Mouse (Mus musculus) kidney, embryonic 16.5 days (tissue): ENCODE results near the gene St6galnac6. TPM values are rescaled to one million over a fixed set of nuclear protein-coding genes. Genes with fewer than 3 reads are reported as not detected.

Source experiments
- ATAC-seq: fragments of 200-750 bp; cut with Nextera tagmentation; 2 replicates; pipeline ENCODE4 v1.8.0; 2017; ENCODE audit warnings: moderate TSS enrichment; ENCODE audit not compliant: low FRiP score, low TSS enrichment
- H3K27ac ChIP-seq: fragments of 300-500 bp; sonication (generic); 2 replicates; pipeline ENCODE4 v1.5.1; 2014; ENCODE audit warnings: low read length
- H3K27me3 ChIP-seq: fragments of 300-500 bp; sonication (generic); 2 replicates; pipeline ENCODE4 v1.6.1; 2014; ENCODE audit warnings: low read length, control low read depth, mixed read lengths; ENCODE audit not compliant: insufficient read depth
- H3K36me3 ChIP-seq: fragments of 300-500 bp; sonication (generic); 2 replicates; pipeline ENCODE4 v1.6.1; 2014; ENCODE audit warnings: low read length, control low read depth, mixed read lengths; ENCODE audit not compliant: insufficient read depth
- H3K4me1 ChIP-seq: fragments of 300-500 bp; sonication (generic); 2 replicates; pipeline ENCODE4 v1.6.1; 2014; ENCODE audit warnings: low read length, control low read depth, mixed read lengths; ENCODE audit not compliant: insufficient read depth
- H3K4me2 ChIP-seq: fragments of 300-500 bp; sonication (generic); replicated peaks from 2 replicates; pipeline ENCODE4 v1.6.1; 2014; ENCODE audit warnings: low read depth, low read length
- H3K4me3 ChIP-seq: fragments of 300-500 bp; sonication (generic); 2 replicates; pipeline ENCODE4 v1.5.1; 2014; ENCODE audit warnings: mild to moderate bottlenecking, low read length
- H3K9ac ChIP-seq: fragments of 300-500 bp; sonication (generic); replicated peaks from 2 replicates; pipeline ENCODE4 v1.6.1; 2014; ENCODE audit warnings: low read length
- H3K9me3 ChIP-seq: fragments of 300-500 bp; sonication (generic); 2 replicates; pipeline ENCODE4 v1.6.1; 2016; ENCODE audit warnings: low read length, control low read depth
- WGBS: fragments of 180-500 bp; shearing (Covaris S2); extraction: QIAGEN DNeasy Blood & Tissue Kit; methylation state at CpG from one replicate; pipeline ENCODE4 v1.1.7; 2014; 5-methylcytosine and 5-hydroxymethylcytosine counted together
- polyA plus RNA-seq: library from polyadenylated mRNA; unstranded; fragments of >200 nt; fragmentation: Nextera tagmentation; extraction: Ambion mirVana; gene quantifications from 2 replicates; pipeline ENCODE4 v1.2.1, GENCODE M21; 2015

Gene St6galnac6
- polyA plus RNA-seq, 1 experiment from 2014 or later, result 18.5 TPM

DNA sequence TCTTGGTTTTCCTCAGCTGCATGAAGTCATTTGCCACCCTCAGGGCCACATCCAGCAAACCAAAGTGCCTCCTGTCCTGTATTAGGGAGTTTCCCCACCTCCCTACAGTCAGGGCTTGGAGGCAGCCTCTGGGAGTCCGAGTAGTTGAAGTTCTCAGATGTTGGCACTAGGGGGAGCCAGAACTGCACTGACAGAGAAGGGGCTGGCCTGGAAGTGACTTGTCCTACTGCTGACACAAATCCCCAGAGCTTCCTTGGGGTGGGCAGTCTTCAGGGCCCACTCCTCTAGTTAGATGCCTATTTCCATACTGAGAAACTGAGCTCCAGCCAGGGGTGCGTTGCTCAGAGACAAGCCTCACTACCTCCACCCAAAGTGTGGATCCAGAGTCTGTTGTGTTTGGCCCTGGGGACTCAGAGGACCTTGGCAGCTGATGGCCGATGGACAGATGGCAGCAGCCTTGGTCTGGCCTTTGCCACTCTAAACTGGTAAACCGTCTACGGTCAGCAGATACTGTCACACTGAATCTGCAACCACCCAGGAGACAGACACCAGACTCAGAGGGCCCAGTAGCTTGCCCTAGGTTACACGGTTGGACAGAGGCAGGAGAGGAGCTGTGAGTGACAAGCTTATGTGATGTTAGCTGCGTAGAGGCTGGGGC, 32.4 kb downstream of the St6galnac6 start:
- Histone ChIP-seq H3K9ac (0 out of 2 replicates have a peak overlapping the region, but pooled peaks have one; percentile 25), H3K4me3 (no peak overlapping the region), H3K4me1 (peaks cover 40% of the 10 kb centered on the region), H3K36me3 (no peaks in the 10 kb centered on the region), H3K27me3 (no peaks in the 10 kb centered on the region), H3K27ac (no peak overlapping the region), H3K4me2 (no peak overlapping the region), H3K9me3 (no peaks in the 10 kb centered on the region)
- 52% methylated on average over 7 of the region's 7 CpGs for WGBS
- ATAC-seq, result peak; percentile 46; the same call in 1 of the 2 replicates

- Histone ChIP-seq H3K4me2 (no peak overlapping the region), H3K27me3 (no peaks in the 10 kb centered on the region), H3K4me3 (no peak overlapping the region), H3K4me1 (peaks cover 34% of the 10 kb centered on the region), H3K36me3 (no peaks in the 10 kb centered on the region), H3K9ac (no peak overlapping the region), H3K9me3 (no peaks in the 10 kb centered on the region), H3K27ac (peak overlapping the region; percentile 70)
- no peak for ATAC-seq
- WGBS, result 43% methylated on average over 5 of the region's 5 CpGs
Measured at GRCm38 (mm10) chr2:32633660-32634059, 34.2 kb downstream of the St6galnac6 start.

DNA sequence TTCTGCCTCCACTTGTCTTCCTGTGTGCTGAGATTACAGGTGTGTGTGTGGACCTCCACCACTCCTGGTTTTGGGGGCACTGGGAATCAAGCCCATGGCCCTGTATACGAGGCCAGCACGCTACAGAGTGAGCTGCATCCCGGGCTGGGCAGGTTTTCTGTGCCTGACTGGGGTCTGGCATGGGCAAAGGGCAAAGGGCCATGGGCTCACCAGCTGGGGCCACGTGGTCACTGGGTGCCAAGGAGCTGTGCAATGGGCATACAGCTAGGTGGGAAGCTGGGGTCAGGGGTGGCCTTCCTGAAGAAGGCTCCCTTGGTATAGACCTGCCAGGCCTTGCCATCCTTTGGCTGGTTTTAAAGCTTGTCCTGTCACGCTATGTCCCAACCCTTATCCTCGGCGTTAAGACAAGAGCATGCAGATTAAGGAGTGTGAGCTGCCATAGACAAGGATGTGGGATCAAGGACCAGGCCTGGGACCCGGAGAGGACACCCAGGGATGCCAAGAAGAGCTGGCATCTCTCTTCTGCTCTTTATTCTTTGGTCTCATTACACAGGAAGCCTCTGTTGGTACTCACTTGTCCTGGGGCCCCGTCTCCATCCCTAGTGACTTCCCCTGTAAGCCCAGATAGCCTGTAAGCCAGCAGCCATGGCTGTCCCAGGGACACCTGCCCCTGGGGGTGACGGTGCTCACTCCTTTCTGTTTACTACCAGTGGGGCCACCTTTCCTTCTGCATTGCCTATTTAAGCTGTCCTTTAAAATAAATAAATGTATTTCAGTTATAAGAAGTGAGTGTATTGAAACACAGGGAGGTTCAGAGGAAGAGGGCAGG, 35.0 kb downstream of the St6galnac6 start:
- peak overlapping the region; percentile 70 for H3K27ac ChIP-seq
- peaks cover 26% of the 10 kb centered on the region for H3K4me1 ChIP-seq
- H3K4me2 ChIP-seq, result no peak overlapping the region
- no peak for ATAC-seq
- H3K27me3 ChIP-seq, result no peaks in the 10 kb centered on the region
- H3K9ac ChIP-seq, result no peak overlapping the region
- no peak overlapping the region for H3K4me3 ChIP-seq
- WGBS, result 90% methylated on average over 10 of the region's 10 CpGs
- H3K36me3 ChIP-seq, result no peaks in the 10 kb centered on the region
- no peaks in the 10 kb centered on the region for H3K9me3 ChIP-seq

- Histone ChIP-seq H3K36me3 (no peaks in the 10 kb centered on the region), H3K4me2 (no peak overlapping the region), H3K4me3 (no peak overlapping the region), H3K9ac (no peak overlapping the region), H3K27ac (peak overlapping the region; percentile 72), H3K27me3 (no peaks in the 10 kb centered on the region), H3K4me1 (peaks cover 29% of the 10 kb centered on the region), H3K9me3 (no peaks in the 10 kb centered on the region)
- no peak for ATAC-seq
- WGBS, result 68% methylated on average over 7 of the region's 7 CpGs
Measured at GRCm38 (mm10) chr2:32636617-32637016, 37.1 kb downstream of the St6galnac6 start.

GRCm38 (mm10) chr2:32637778-32638281, 38.3 kb downstream of the St6galnac6 start:
- 14% methylated on average over 11 of the region's 11 CpGs for WGBS
- peak; percentile 79 for ATAC-seq
- no peaks in the 10 kb centered on the region for H3K36me3 ChIP-seq
- H3K4me2 ChIP-seq, result no peak overlapping the region
- H3K27me3 ChIP-seq, result no peaks in the 10 kb centered on the region
- no peaks in the 10 kb centered on the region for H3K9me3 ChIP-seq
- no peak overlapping the region for H3K4me3 ChIP-seq
- H3K27ac ChIP-seq, result peak overlapping the region; percentile 72
- H3K9ac ChIP-seq, result peak overlapping the region; percentile 58
- H3K4me1 ChIP-seq, result peaks cover 25% of the 10 kb centered on the region

GRCm38 (mm10) chr2:32639632-32640031, 40.1 kb downstream of the St6galnac6 start:
- no peak for ATAC-seq
- peaks cover 19% of the 10 kb centered on the region for H3K4me1 ChIP-seq
- WGBS, result 68% methylated on average over 1 of the region's 1 CpGs
- H3K27me3 ChIP-seq, result no peaks in the 10 kb centered on the region
- no peak overlapping the region for H3K4me3 ChIP-seq
- no peaks in the 10 kb centered on the region for H3K9me3 ChIP-seq
- H3K27ac ChIP-seq, result no peak overlapping the region
- no peak overlapping the region for H3K4me2 ChIP-seq
- no peaks in the 10 kb centered on the region for H3K36me3 ChIP-seq
- H3K9ac ChIP-seq, result no peak overlapping the region

DNA sequence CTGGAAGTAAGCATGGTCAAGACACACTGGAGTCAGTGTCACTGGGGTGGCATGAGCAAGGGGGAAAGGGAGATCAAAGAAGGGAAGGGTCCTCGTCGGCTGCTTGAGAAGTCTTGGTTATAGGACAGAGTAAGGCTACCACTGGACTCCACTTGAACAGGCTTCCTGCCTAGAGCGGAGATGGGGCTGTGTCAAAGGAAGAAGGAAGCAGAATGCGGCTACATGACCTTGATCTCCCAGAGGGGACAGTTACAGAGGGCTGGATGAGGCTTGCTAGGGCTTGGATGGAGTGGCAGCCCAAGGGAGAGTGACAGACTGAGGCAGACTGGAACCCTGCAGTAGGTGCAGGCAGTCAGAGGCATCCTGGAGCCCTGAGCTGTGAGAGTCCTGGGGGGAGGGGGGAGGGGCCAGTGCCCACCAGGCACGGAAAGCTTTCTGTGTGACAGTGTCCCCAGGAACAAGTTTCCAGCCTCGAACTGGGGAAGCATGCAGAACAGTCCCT, 41.1 kb downstream of the St6galnac6 start:
- H3K9me3 ChIP-seq, result no peaks in the 10 kb centered on the region
- H3K9ac ChIP-seq, result peak overlapping the region; percentile 37; the same call in 1 of the 2 replicates
- no peak overlapping the region for H3K4me3 ChIP-seq
- H3K27ac ChIP-seq, result no peak overlapping the region; the same call in 1 of the 2 replicates
- ATAC-seq, result no peak
- H3K4me1 ChIP-seq, result peaks cover 25% of the 10 kb centered on the region
- H3K27me3 ChIP-seq, result no peaks in the 10 kb centered on the region
- H3K4me2 ChIP-seq, result no peak overlapping the region
- 58% methylated on average over 6 of the region's 6 CpGs for WGBS
- H3K36me3 ChIP-seq, result no peaks in the 10 kb centered on the region

- Histone ChIP-seq H3K9me3 (no peaks in the 10 kb centered on the region), H3K4me1 (peaks cover 33% of the 10 kb centered on the region), H3K36me3 (no peaks in the 10 kb centered on the region), H3K4me2 (no peak overlapping the region), H3K4me3 (no peak overlapping the region), H3K27me3 (no peaks in the 10 kb centered on the region), H3K9ac (no peak overlapping the region), H3K27ac (no peak overlapping the region)
- WGBS, result 86% methylated on average over 5 of the region's 5 CpGs
- ATAC-seq, result no peak
Measured at GRCm38 (mm10) chr2:32641810-32642209, 42.3 kb downstream of the St6galnac6 start.

DNA sequence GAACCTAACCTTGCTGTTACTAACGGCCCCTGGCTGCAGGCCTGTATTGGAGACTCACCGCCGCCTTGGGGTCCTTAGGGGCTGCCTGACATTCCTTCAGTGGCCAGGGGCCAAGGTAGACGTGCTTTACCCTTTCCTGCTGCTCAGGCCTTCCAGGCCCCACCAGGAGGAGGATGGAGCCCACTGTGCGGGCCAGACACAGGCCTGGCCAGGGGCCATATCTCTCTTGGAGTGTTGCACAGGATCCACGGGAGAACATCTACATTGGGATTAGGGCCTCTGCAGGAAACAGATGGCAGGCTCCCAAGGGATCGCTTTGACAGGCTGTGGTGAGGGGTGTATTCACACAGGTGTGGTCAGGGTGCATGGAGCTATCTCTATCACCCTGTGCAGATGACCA, 43.3 kb downstream of the St6galnac6 start:
- H3K4me3 ChIP-seq, result no peak overlapping the region
- WGBS, result 52% methylated on average over 7 of the region's 7 CpGs
- H3K4me2 ChIP-seq, result no peak overlapping the region
- no peaks in the 10 kb centered on the region for H3K27me3 ChIP-seq
- H3K9ac ChIP-seq, result no peak overlapping the region
- no peak for ATAC-seq
- H3K9me3 ChIP-seq, result no peaks in the 10 kb centered on the region
- H3K36me3 ChIP-seq, result no peaks in the 10 kb centered on the region
- peaks cover 29% of the 10 kb centered on the region for H3K4me1 ChIP-seq
- 0 out of 2 replicates have a peak overlapping the region, but pooled peaks have one; percentile 13 for H3K27ac ChIP-seq
